Mouse (Mus musculus): ENCODE results near the gene Ebf4. TPM values are rescaled to one million over a fixed set of nuclear protein-coding genes. Genes with fewer than 3 reads are reported as not detected.

Ebf4 gene
- 1 to 10 TPM; 9.1 to 10.0 TPM for total RNA-seq (2021)
- long read RNA-seq, transcript Ebf4-203 (18 exons, 2,982 nt), result major isoform, 5 of 18 reads
- long read RNA-seq, partial matches to known transcripts, result 3 of 18 reads
- long read RNA-seq, other reads (novel, unspliced or antisense), result 10 of 18 reads

DNA sequence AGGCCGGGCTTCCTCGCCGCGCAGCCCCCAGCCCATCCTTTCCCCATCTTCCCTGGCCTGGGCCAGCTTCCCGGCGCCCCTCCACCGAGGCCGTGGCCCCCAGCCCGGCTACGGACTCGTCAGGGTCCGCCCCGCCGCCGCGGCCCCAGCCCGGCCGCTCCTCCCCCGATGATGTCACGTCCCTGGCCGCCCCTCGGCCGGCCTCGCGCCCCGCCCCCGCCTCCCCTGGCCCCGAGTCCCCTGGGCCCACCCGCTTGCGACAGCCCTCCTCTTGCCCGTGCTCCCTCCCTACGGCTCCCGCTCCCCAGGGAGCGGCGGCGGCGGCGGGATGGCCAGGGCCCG is at the start of gene Ebf4:
Ebf4 (plus strand) TSS at position 234 of the 342 bp plus-strand sequence.
- no peak for DNase-seq (ENCODE audit: low spot score in 2 of 2)

DNA sequence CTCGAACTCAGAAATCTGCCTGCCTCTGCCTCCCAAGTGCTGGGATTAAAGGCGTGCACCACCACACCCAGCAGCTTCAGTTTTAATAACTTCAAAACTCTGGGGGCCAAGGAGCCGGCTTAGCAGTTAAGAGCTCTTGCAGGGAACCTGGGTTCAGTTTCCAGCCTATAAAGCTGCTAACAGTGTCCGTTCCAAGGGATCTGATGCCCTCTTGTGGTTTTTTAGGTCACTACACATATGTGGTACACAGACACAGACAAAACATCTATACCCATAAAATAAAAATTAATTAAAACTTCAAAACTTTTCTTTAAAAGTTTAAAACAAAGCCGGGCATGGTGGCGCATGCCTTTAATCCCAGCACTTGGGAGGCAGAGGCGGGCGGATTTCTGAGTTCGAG is 48.1 kb upstream of the Ebf4 start:
- peak in 1 of 2 experiments; percentile 70 for DNase-seq (ENCODE audit: low spot score in 2 of 2)

DNA sequence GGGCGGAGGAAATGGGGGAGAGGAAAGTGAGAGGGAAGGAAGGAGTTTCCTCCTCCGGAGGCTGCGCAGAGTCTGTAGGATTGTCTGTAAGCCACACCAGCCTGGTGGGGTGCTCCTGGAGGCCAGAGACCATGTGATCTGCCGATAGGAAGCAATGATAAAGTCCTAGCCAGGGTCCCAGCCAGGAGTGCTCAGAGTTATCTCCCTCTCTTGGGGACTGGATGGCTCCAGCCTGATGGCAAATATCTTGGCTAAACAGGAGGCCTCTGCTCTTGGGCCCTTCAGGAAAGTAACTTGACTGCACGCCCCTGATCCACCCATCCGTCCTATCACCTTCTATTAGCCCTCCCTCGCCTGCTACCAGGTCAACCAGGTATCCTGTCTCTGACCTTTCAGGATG is 46.7 kb upstream of the Ebf4 start:
- DNase-seq (ENCODE audit: low spot score in 2 of 2), result no peak

DNA sequence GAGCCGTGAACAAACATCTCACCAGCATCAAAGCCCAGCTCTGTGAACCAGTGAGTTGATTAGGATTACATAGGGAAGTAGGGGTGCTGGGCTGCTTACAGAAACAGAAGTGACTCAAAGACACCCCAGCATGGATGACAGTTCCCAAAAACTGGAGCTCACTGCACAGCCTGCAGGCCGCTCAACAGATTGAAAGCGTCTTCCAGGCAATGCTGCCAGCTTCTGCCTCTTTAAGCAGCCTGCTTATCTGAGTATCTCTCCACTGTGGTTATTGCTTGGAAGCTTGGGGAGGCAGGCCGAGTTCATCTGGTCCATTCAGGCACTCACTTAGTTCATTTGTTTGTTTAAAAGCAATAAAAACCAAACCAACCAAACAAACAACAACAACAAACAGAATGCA is 38.2 kb upstream of the Ebf4 start:
- peak in 1 of 2 experiments; percentile 42 for DNase-seq (ENCODE audit: low spot score in 2 of 2)

DNA sequence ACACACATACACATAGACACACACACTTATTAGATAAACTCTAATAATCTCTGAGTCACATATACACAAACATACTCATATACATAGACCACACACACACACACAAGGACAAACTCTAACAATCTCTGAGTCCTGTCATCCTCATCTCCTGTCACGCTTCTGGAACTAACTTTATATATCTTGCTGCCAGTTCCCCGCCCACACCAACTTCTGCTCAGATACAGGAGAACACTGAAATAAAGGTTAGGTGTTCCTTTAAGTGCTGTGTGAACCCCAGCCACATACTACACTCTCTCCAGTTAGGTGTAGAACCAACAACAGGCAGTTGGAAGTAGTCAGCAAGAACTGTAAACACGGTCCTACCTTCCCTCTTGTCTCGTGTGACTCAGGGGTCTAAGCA is 34.1 kb upstream of the Ebf4 start:
- no peak for DNase-seq (ENCODE audit: low spot score in 2 of 2)

DNA sequence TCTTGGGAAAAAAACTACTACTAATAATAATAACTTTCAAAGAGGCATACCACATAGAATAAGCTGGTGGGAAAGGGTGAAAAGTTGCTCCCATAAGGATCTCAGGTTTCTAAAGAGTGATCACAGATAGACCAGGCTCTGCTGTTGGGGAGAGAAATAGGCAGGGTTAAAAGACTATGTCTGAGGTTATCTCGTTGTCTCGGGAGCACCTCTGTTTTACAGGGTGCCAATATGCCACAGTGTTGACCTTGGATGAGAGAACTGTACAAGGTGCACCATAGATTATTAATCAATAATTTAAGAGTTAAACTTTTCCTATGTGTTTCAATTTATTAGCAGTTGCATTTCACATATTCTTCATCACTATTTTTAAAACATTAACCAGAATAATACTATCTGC is 33.1 kb upstream of the Ebf4 start:
- DNase-seq (ENCODE audit: low spot score in 2 of 2), result no peak

DNA sequence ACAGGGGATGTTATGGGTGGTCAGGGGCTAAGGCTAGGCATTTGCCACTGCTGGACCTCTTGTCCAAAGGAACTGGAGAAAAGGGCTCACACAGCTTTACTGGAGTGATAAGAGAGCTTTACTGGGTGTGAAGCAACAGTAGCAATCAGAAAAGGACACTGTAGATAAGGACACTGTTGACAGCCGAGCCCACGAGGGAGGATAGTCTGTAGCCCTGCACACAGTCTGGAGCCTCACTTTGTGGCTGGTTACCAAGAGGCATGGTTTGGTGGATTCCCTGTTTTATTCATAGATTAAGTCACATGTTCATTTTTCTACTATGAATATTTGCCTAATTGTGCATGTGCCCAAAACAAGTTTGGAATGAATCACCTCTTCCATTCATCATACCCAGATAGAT is 32.6 kb upstream of the Ebf4 start:
- no peak for DNase-seq (ENCODE audit: low spot score in 2 of 2)

DNA sequence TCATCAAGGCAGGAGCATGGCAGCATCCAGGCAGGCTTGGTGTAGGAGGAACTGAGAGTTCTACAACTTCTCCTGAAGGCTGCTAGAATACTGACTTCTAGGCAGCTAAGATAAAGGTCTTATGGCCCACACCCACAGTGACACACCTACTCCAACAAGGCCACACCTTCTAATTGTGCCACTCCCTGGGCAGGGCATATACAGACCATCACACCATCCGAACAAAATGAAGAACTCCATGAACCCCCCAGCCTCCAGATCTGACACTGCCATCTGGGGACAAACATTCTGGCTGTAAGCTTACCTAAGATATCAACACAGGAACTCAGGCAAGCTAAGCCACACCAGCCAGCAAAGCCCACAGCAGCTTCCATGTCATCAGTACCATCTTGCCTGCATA is 29.4 kb upstream of the Ebf4 start:
- DNase-seq (ENCODE audit: low spot score in 2 of 2), result no peak

DNA sequence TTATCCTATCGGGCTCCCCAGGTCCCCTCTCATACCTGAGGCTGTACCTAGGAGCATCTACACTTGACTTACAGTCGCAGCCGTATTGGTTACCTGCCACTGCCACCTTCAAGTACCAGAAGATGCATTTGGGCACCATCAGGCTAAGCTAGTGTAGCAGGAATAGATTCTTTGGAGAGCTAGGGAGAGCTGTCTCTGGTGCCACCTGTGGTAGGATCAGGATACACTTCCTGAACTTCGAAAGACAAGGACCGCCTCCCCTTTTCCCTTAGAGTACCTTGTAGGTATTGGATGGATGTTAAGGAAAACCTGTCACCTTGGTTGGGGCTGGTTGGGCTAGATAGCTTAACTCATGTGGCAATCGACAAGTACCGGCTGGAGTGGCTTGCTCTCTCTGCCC is 26.9 kb upstream of the Ebf4 start:
- DNase-seq (ENCODE audit: low spot score in 2 of 2), result no peak

DNA sequence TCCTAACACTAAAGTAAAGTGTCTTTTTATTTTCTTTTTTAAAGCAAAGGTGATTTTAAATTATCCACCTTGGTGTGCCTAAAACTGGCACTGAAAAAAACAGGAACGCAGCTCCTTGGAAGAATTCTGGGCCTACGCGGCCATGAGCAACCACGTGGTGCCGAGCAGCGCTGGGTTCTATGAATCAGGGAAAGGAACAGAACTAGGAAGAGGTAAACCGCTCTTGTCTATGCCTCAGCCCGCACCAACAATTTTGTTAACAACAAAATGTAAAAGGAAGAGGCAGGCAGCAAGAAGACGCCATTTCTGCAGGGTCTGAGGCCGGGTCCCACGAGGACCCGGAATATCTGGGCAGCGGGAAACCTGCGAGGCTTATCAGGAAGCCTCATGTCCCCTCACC is 21.2 kb upstream of the Ebf4 start:
- no peak for DNase-seq (ENCODE audit: low spot score in 2 of 2)

DNA sequence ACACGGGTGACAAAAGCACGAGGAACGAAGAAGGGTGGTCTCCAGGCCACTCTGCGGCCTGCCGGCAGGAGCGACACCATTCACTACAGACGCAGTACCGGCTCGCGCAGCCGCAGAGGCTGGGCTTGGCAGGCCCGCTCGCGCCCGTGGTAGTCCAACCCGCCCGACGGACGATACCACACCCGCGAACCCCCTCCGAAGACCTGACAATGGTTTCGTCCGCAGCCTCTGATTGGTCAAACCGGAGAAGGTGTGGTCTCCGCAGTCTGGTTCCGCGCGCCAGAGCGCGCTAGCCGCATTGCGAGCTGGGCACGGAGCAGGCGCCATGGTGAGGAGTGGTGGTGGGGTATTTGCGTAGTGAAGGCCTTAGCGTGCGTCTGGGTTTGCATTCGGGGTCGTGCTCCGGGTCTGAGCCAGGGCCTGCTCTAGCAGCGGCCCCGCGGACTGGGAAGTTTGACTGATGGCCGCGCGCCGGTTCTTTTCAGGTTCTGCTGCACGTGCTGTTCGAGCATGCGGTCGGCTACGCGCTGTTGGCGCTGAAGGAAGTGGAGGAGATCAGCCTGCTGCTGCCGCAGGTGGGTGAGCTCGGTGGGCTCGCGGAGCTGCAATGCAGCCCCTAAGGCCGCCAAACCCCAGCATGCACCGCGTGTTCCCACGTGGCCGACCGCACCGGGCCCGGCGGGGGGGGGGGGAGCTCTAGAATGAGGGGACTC is 20.7 kb upstream of the Ebf4 start, which contains the start of gene Nop56:
Nop56 (plus strand) TSS at position 282 of the 713 bp plus-strand sequence.
- peak; percentile 99 to 100 for DNase-seq (ENCODE audit: low spot score in 2 of 2)

DNA sequence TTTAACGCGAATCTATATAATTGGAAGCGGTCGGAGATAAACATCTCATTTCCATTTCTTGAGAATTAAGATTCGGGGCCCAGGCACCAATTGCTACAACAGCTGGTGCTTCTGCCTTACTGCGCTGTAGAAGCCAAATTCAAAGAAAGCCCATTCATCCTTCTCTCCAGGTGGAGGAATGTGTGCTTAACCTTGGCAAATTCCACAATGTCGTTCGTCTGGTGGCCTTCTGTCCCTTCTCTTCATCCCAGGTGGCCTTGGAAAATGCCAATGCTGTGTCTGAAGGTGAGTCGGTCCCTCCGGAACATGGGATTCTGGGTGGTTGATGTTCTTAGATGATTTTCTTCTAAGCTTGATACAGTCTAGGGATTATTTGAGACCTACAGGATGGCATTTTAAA is 20.1 kb upstream of the Ebf4 start:
- DNase-seq (ENCODE audit: low spot score in 2 of 2), result no peak

DNA sequence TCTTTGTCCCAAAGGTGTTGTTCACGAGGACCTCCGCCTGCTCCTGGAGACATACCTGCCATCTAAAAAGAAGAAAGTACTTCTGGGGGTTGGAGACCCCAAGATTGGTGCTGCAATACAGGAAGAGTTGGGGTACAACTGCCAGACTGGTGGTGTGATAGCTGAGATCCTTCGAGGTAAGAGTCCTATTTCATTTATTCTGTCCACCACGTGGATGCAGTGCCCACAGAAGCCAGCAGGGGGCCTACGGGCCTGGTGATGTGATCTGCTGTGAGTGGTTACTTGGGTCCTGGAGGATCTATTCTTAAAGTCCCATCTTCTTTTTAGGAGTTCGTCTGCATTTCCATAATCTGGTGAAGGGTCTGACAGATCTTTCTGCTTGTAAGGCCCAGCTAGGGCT is 19.3 kb upstream of the Ebf4 start:
- DNase-seq (ENCODE audit: low spot score in 2 of 2), result peak in 1 of 2 experiments; percentile 59

DNA sequence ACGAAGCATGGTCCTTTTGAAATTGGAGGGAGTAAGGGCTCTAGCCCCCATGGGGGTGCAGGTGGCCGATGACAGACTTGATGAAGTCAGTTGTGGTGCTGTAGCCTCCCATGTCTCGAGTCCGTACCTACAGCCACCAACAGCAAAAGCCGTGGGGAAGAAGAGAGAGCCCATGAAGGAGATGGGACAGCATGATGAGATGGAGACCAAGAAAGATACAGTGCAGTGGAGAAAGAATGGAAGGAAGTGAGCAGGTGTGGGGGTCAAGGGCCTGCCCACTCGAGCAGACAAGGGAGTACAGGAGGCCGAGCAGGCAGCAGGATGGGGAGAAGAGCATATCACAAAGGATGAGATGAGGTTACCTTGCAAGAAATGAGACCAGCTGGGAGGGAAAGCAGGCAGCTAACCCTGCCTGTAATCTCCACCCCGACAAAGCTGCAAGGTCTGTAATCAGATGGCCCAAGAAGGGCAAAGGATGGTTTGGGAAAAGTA is 15.3 kb upstream of the Ebf4 start:
- no peak for DNase-seq (ENCODE audit: low spot score in 2 of 2)

DNA sequence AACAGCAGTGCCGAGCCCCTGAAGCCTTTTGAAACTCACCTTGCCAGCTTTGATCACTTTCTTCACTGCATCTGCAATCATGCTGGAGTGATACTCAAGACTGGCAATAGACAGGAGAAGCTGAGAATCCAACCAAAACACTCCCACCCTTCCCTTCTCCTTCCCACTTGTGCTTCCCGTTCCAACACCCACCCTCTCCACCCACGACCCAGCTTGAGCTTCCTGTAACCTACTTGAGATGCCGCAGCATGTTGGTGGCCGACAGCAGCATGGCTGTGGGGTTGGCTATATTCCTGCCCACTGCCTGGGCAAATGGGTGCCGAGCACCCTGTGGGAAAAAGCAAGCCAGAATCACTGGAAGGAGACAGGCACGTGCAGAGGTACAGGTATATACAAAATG is 14.7 kb upstream of the Ebf4 start:
- peak; percentile 51 to 76 for DNase-seq (ENCODE audit: low spot score in 2 of 2)

DNA sequence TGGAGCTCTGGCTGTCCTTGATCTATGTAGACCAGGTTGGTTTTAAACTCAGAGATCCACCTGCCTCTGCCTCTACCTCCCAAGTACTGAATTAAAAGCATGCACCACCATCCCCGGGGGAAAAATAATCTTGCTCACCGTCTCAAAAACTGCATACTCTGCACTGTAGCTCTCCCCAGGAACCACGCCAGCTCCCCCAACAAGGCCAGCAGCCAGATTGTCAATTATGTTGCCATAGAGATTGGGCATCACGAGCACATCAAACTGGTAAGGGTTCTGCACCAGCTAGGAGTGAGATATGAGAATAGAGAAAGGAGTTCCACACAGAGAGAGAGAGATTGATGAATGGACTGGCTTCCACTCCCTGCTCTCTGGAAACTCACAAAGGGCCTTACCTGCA is 14.2 kb upstream of the Ebf4 start:
- peak; percentile 57 to 86 for DNase-seq (ENCODE audit: low spot score in 2 of 2)

DNA sequence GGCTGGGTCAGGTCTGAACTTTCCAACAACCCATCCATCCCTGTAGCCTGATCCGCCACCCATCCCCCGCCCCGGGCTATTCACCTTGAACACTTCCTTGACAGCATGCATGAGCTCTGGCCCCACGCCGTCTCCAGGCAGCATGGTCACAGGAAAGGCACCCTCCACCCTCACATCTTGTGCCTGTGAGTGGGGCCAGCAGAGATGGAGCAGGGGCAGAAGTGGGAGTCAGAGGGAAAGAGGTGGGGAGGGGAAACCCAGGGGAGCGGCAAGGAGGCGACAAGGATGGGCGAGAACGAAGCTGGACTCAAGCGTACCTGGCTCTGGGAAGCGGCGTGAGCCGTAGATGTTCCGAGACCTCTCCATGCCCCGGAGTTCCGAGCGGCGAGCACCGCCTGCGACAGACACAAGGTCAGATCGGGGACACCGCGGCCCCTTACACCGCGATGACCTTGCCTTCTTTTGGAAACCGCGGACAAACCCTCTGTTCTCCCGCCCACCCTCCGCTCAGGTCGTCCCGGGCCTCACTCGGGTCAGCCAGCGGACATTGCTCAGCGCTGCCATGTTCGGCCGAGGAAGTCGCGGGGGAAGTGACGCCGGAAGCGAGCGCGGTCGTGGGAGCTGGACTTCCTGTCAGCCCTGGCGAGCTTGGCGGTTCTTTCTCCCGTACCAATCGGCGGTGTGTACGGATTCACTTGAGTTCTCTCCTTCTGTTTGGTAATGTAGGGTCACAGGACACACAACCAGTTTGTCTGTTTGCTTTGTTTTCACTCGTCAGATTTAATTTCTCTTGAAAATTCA is 10.9 kb upstream of the Ebf4 start, which contains the start of gene Idh3b:
Idh3b (minus strand) TSS at position 694 of the 801 bp plus-strand sequence.
- DNase-seq (ENCODE audit: low spot score in 2 of 2), result peak; percentile 86 to 93

DNA sequence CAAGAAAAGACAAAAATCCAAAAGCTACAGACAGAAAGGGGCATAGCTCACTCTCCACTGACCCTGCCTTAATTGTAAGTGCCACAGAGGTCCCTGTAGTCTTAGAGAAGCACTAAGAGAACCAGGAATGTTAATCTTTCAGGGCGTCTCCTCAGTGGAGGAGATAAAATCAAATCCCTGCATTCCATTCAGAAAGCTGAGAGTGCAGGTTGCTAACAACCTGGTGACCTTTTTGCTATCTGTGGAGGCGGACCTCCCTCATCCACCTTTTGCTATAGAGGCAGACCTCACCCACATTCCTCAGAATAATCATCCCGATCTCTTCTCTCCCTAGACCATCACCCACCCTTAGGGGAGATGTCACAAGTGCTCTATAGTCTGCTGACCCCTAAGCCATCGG is 5.9 kb upstream of the Ebf4 start:
- no peak for DNase-seq (ENCODE audit: low spot score in 2 of 2)

DNA sequence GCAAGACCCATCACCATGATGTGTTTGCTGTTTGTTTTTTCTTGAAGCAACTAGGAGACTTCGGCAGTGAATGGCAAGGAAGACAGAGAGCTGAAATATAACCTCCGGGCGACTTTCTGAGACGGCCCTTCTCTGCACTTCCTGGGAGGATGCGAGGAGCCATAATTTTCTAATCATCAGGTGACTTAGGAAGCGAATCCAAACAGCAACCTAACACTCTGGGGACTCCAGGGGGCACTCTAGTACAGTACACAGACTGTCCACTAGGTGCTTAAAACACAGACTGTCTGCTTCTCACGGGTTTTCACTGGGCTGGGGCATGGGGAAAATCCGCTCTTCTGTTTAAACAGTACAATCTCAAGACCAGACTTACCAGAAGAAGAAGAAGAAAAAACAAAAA is 3.5 kb upstream of the Ebf4 start:
- peak; percentile 62 to 90 for DNase-seq (ENCODE audit: low spot score in 2 of 2)

DNA sequence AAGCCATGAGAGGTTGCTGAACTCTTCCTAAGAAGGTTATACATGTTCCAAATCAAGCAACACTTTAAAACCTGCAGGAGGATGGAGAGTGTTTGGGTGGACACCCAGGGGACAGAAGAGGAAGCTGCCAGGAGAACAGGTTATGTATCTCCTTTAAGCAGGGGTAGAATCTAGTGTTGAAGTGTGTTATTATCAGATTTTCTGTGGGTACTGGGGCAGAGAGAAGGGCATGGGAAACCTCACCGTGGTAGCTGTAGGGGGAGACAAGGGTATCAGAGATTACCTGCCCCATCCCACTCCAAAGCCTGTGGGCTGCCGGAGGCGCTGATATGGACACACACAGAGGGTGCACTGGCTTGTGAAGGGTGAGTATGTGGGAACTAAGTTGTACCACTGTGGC is 2.0 kb upstream of the Ebf4 start:
- no peak for DNase-seq (ENCODE audit: low spot score in 2 of 2)

DNA sequence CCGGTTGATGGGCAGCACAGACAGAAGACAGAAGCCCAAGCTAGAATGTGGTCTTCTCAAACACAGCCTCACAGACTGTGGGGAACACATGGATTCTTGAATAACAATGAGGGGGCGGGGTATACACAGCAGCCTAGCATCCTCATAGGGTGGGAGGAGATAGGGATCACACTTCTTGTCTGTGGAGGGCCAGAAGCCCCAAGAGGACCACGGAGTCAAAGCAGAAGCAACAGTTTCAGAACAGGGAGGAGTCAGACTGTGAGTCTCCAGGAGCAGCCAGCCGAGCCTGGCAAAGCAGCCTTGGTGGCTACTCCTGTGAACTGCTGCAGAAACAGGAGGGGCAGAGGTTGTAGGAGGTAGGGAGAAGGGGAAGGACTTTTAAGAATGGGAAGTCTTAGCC is 1.5 kb upstream of the Ebf4 start:
- DNase-seq (ENCODE audit: low spot score in 2 of 2), result peak in 1 of 2 experiments; percentile 36

DNA sequence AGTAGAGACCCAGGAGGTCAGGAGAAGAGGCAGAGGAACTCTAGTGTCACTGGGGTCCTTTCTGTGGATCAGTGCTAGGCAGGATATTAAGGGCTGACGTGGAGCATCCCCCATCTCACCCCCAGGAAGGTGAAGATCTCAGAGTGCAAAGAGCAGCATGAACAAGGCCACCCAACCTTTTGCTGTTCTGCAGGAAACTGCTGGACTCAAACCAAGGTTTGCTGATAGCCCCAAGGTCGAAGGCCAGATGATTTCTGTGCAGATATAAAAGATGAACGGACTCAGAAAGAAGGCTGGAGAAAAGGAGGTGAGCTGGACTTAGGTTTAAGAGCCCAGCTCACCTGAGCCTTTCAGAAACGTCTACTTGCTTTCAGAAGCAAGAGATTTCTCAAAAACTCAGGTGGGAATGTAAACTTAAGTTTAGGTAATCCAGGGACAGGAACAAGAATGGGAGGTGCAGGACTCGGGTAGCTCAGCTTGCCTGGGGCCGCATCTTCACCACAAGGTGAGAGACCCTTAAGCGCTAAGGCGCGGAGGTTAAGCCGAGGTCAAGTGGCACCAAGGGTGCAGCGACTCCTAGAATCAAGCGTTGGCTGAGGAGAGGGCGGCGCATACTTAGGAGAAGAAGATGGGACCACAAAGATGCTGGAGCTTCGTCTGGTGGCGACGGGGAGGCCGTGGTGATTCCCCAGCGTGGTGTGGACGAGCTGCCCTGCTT is 592 bp upstream of the Ebf4 start:
- no peak for DNase-seq (ENCODE audit: low spot score in 2 of 2)

Measured in layer of hippocampus, adult 18-20 months (tissue).